Mouse (Mus musculus): ENCODE data around the gene Tie1. TPM values are rescaled to one million over a fixed set of nuclear protein-coding genes. Genes with fewer than 3 reads are reported as not detected.

Gene Tie1
- 36.5 and 54.4 TPM in 2 replicates for polyA plus RNA-seq (2016; fragmentation: Nextera tagmentation; extraction: Ambion mirVana)

DNA sequence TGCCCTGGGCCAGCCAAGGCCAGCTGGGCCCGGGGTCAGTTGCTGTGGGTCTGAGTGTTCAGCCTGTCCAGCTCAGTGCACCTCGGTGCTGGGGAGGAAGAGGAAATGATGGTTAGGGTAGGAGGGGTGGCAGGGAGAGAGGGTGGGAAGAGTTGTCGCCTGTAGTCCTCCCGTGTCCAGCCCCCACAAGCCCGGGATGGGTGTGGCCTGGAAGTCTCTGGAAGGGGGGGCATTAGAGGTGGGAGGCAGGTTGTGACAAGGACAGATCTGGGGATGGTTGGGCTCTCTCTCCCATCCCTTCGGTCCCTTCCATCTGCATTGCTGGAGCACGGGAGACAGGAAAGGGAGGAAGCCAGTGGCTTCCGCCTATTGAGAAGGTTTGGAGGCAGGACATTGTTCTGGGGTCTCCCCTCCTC lies at the start of gene Tie1:
TSS of gene Tie1 (minus strand) at position 345 of the 416 bp plus-strand sequence.
- Histone ChIP-seq H3K9me3 (no peaks in the 10 kb centered on the region), H3K27ac (peak within 1 kb of the TSS; percentile 77; the same call in 1 of the 2 replicates), H3K4me3 (peak within 1 kb of the TSS; percentile 45), H3K4me1 (peaks cover 21% of the 10 kb centered on the region; the same call in 1 of the 2 replicates), H3K27me3 (ENCODE audit: insufficient read depth, poor library complexity, severe bottlenecking) (0 out of 2 replicates have a peak, but pooled peaks cover 9% of the 10 kb centered on the region), H3K36me3 (no peaks in the 10 kb centered on the region)
- no peak for DNase-seq (ENCODE audit: low spot score)
- WGBS, result 52% methylated on average over 8 of the region's 8 CpGs

DNA sequence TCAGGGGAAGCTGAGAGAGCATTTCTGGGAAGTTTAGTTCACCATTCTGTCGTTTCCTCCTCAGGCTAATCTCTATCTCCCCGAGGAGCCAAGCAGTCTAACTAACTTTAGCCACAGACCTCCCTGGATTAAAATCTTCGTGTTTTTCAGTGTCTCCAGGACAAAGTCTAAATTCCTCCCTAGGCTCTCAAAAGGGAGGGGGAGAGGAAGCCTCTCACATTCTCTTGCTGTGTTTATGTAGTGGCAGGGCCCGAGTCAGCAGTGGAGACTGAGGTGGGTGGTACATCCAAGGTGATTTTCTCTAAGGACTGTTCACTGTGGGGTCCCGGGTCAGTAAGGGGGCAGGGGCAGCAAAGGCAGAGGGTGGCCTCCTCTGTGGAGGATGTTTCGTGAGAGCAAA lies 47.9 kb upstream of the Tie1 start:
- WGBS, result 31% methylated on average over 6 of the region's 6 CpGs
- Histone ChIP-seq H3K27ac (no peak overlapping the region), H3K27me3 (ENCODE audit: insufficient read depth, poor library complexity, severe bottlenecking) (peaks cover 40% of the 10 kb centered on the region), H3K9me3 (no peaks in the 10 kb centered on the region), H3K36me3 (no peaks in the 10 kb centered on the region), H3K4me1 (peaks cover 12% of the 10 kb centered on the region), H3K4me3 (no peak overlapping the region)
- no peak for DNase-seq (ENCODE audit: low spot score)

DNA sequence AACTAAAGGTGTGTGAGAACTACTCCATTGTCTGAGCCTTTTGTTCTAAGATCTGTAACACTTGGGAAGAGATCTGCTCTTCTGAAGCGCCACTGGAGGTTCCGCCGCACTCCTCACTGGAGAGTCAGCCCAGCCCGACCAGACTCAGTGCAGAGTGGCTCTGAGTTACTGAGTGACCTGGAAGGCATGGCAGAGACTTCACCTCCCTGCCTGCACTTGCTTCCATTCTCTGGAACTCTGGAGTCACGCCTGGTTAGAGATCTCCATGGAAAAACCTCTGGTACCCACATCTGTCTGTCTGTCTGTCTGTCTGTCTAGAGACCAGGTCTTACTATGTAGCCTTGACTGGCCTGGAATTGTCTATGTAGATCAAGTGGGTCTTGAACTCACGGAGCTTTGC lies 45.7 kb upstream of the Tie1 start:
- no peak overlapping the region for H3K27ac ChIP-seq
- H3K36me3 ChIP-seq, result no peaks in the 10 kb centered on the region
- peaks cover 20% of the 10 kb centered on the region; the same call in 1 of the 2 replicates for H3K27me3 ChIP-seq (ENCODE audit: insufficient read depth, poor library complexity, severe bottlenecking)
- no peaks in the 10 kb centered on the region for H3K9me3 ChIP-seq
- 75% methylated on average over 6 of the region's 6 CpGs for WGBS
- no peak overlapping the region for H3K4me3 ChIP-seq
- H3K4me1 ChIP-seq, result peaks cover 5% of the 10 kb centered on the region; the same call in 1 of the 2 replicates
- no peak for DNase-seq (ENCODE audit: low spot score)

DNA sequence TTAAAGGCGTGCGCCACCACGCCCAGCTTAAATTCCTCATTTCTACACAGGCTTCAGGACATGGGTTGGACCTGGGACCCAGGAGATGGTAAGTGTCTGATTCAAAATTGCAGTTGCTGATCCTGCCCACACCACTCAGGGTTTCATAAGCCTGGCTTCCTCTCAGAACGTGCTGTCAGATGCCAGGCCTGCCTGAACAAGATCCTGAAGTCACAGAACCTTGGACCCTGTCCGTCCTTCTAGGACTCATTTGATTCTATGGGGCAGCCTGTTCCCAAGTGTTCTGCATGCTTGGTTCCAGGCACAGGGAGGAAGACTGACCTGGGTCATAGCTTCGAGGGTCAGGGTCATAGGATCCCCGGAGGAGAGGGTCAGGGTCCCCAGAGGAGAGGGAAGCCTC lies 43.7 kb upstream of the Tie1 start:
- Histone ChIP-seq H3K36me3 (no peaks in the 10 kb centered on the region), H3K9me3 (no peaks in the 10 kb centered on the region), H3K27ac (no peak overlapping the region), H3K27me3 (ENCODE audit: insufficient read depth, poor library complexity, severe bottlenecking) (peaks cover 12% of the 10 kb centered on the region; the same call in 1 of the 2 replicates), H3K4me1 (peaks cover 5% of the 10 kb centered on the region; the same call in 1 of the 2 replicates), H3K4me3 (no peak overlapping the region)
- WGBS, result 77% methylated on average over 7 of the region's 7 CpGs
- no peak for DNase-seq (ENCODE audit: low spot score)

DNA sequence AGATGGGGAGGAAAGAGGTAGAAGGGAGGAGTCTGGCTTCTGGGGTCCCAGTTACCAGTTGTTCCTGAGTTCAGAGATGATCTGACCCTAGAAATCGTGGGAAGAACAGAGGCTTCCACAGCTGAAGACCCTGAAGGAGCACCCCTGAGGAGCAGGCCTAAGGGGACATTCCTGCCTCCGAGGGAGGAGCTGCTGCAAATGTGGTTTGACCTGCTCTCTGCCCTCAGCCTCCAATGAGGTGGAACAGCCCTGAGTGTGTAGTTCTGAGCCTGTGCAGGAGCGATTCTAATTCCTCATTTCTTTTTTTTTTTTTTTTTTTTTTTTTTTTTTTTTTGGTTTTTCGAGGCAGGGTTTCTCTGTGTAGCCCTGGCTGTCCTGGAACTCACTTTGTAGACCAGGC lies 43.3 kb upstream of the Tie1 start:
- H3K27ac ChIP-seq, result no peak overlapping the region
- H3K4me3 ChIP-seq, result no peak overlapping the region
- H3K9me3 ChIP-seq, result no peaks in the 10 kb centered on the region
- H3K27me3 ChIP-seq (ENCODE audit: insufficient read depth, poor library complexity, severe bottlenecking), result peaks cover 10% of the 10 kb centered on the region; the same call in 1 of the 2 replicates
- 59% methylated on average over 3 of the region's 4 CpGs for WGBS
- no peak for DNase-seq (ENCODE audit: low spot score)
- peaks cover 4% of the 10 kb centered on the region; the same call in 1 of the 2 replicates for H3K4me1 ChIP-seq
- no peaks in the 10 kb centered on the region for H3K36me3 ChIP-seq

DNA sequence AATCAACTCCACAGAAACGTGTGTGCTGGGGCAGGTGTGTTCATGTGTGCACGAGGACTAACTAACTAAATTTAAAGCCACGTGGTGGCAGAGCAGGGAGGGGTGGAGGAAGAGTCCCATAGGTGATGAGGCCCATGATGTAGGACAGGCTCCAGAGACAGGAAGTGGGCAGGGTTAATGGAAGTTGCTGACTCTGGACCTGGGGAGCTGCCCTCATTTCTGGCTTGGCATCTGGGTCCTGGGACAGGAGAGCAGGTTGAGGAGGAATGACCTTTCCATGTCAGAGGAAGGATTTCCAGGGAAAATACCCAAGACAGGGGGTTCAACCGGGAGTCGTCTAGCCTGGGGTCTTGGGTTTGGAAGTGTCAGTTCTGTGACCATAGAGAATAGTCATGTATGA lies 42.8 kb upstream of the Tie1 start:
- Histone ChIP-seq H3K36me3 (no peaks in the 10 kb centered on the region), H3K9me3 (no peaks in the 10 kb centered on the region), H3K4me3 (no peak overlapping the region), H3K27me3 (ENCODE audit: insufficient read depth, poor library complexity, severe bottlenecking) (peaks cover 10% of the 10 kb centered on the region; the same call in 1 of the 2 replicates), H3K27ac (no peak overlapping the region), H3K4me1 (no peaks in the 10 kb centered on the region)
- DNase-seq (ENCODE audit: low spot score), result no peak
- WGBS, result 68% methylated on average over 5 of the region's 5 CpGs

DNA sequence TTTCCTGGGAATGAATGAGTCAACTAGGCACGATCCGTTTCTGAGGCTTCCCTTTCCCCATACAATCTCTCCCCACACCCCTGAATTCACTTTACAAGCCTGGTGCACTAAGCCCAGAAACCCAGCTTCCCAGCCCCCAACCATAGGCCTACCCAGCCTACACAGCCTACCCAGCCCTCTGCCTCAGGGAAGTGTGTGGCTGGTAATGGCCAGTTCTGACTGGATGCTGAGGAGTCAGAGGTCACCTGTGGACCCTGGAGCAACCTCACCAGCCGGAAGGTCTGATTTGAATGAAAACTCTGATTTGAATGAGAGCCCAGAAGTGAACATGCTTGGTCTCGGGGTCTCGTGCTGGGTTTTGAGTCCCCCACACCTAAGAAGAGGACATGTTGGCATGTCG lies 37.9 kb upstream of the Tie1 start:
- Histone ChIP-seq H3K27me3 (ENCODE audit: insufficient read depth, poor library complexity, severe bottlenecking) (peaks cover 13% of the 10 kb centered on the region; the same call in 1 of the 2 replicates), H3K27ac (no peak overlapping the region), H3K9me3 (no peaks in the 10 kb centered on the region), H3K4me1 (peaks cover 15% of the 10 kb centered on the region), H3K4me3 (no peak overlapping the region), H3K36me3 (no peaks in the 10 kb centered on the region)
- DNase-seq (ENCODE audit: low spot score), result no peak
- WGBS, result 79% methylated on average over 6 of the region's 6 CpGs

- no peak overlapping the region for H3K4me3 ChIP-seq
- peaks cover 13% of the 10 kb centered on the region; the same call in 1 of the 2 replicates for H3K27me3 ChIP-seq (ENCODE audit: insufficient read depth, poor library complexity, severe bottlenecking)
- H3K9me3 ChIP-seq, result no peaks in the 10 kb centered on the region
- WGBS, result 37% methylated on average over 5 of the region's 5 CpGs
- 0 out of 2 replicates have a peak overlapping the region, but pooled peaks have one; percentile 10 for H3K27ac ChIP-seq
- peaks cover 15% of the 10 kb centered on the region for H3K4me1 ChIP-seq
- H3K36me3 ChIP-seq, result no peaks in the 10 kb centered on the region
- no peak for DNase-seq (ENCODE audit: low spot score)
Observed at GRCm38 (mm10) chr4:118527335-118527681, 37.4 kb upstream of the Tie1 start.

- H3K4me3 ChIP-seq, result no peak within 1 kb of the TSS
- peak within 1 kb of the TSS; percentile 10; the same call in 1 of the 2 replicates for H3K27ac ChIP-seq
- DNase-seq (ENCODE audit: low spot score), result no peak
- WGBS, result 29% methylated on average over 17 of the region's 17 CpGs
- H3K36me3 ChIP-seq, result no peaks in the 10 kb centered on the region
- H3K27me3 ChIP-seq (ENCODE audit: insufficient read depth, poor library complexity, severe bottlenecking), result peaks cover 13% of the 10 kb centered on the region; the same call in 1 of the 2 replicates
- no peaks in the 10 kb centered on the region for H3K9me3 ChIP-seq
- H3K4me1 ChIP-seq, result peaks cover 15% of the 10 kb centered on the region
Observed at GRCm38 (mm10) chr4:118526408-118527334, 36.8 kb upstream of the Tie1 start, which contains the start of gene 2610528J11Rik. Gene 2610528J11Rik, plus strand, starts transcription at chr4:118526999.

DNA sequence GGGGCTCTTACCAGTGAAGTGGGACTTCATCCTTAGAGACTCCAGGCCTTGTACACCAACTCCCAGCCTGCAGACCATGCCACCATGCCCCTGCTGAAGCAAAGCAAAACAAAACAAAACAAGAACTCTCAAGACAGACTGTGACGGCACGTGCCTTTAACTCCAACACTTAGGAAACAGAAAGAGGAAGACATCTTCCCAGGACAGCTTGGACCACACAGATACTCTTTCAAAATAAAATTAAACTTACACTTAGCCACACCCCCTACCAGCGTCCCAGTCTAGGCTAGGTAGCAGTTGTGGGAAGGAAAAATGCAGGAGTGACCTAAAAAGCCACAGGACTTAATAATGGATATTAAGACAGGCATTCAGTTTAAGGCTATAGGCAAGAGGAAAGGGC lies 35.9 kb upstream of the Tie1 start:
- H3K36me3 ChIP-seq, result no peaks in the 10 kb centered on the region
- no peak for DNase-seq (ENCODE audit: low spot score)
- WGBS, result 66% methylated on average over 3 of the region's 3 CpGs
- H3K9me3 ChIP-seq, result no peaks in the 10 kb centered on the region
- H3K27me3 ChIP-seq (ENCODE audit: insufficient read depth, poor library complexity, severe bottlenecking), result peaks cover 13% of the 10 kb centered on the region; the same call in 1 of the 2 replicates
- H3K4me1 ChIP-seq, result peaks cover 15% of the 10 kb centered on the region
- no peak overlapping the region for H3K4me3 ChIP-seq
- no peak overlapping the region for H3K27ac ChIP-seq

- Histone ChIP-seq H3K9me3 (no peaks in the 10 kb centered on the region), H3K27ac (no peak overlapping the region), H3K4me1 (peaks cover 15% of the 10 kb centered on the region), H3K36me3 (no peaks in the 10 kb centered on the region), H3K4me3 (no peak overlapping the region), H3K27me3 (ENCODE audit: insufficient read depth, poor library complexity, severe bottlenecking) (peaks cover 13% of the 10 kb centered on the region; the same call in 1 of the 2 replicates)
- DNase-seq (ENCODE audit: low spot score), result no peak
- 66% methylated on average over 7 of the region's 7 CpGs for WGBS
Observed at GRCm38 (mm10) chr4:118523976-118524375, 34.1 kb upstream of the Tie1 start.

GRCm38 (mm10) chr4:118522248-118522647 lies 32.4 kb upstream of the Tie1 start:
- no peak overlapping the region for H3K27ac ChIP-seq

GRCm38 (mm10) chr4:118518208-118518607 lies 28.3 kb upstream of the Tie1 start:
- no peaks in the 10 kb centered on the region for H3K36me3 ChIP-seq
- no peak overlapping the region for H3K27ac ChIP-seq
- DNase-seq (ENCODE audit: low spot score), result no peak
- no peak overlapping the region for H3K4me3 ChIP-seq
- H3K4me1 ChIP-seq, result peaks cover 22% of the 10 kb centered on the region
- peaks cover 6% of the 10 kb centered on the region; the same call in 1 of the 2 replicates for H3K27me3 ChIP-seq (ENCODE audit: insufficient read depth, poor library complexity, severe bottlenecking)
- 58% methylated on average over 5 of the region's 5 CpGs for WGBS
- H3K9me3 ChIP-seq, result no peaks in the 10 kb centered on the region

More at GRCm38 (mm10) chr4:118522248-118522647, 32.4 kb upstream of the Tie1 start:
- Histone ChIP-seq H3K9me3 (no peaks in the 10 kb centered on the region), H3K4me1 (peaks cover 21% of the 10 kb centered on the region), H3K27me3 (ENCODE audit: insufficient read depth, poor library complexity, severe bottlenecking) (peaks cover 4% of the 10 kb centered on the region; the same call in 1 of the 2 replicates), H3K4me3 (no peak overlapping the region), H3K36me3 (no peaks in the 10 kb centered on the region)
- no peak for DNase-seq (ENCODE audit: low spot score)
- WGBS, result 83% methylated on average over 7 of the region's 7 CpGs
